Mouse (Mus musculus) small intestine, adult 2 months (tissue): ENCODE data around the gene Noc2l. TPM values are rescaled to one million over a fixed set of nuclear protein-coding genes. Genes with fewer than 3 reads are reported as not detected.

ENCODE experiments used
- H3K27ac ChIP-seq: fragments of 200-500 bp; 2 replicates; pipeline ENCODE4 v1.5.1; 2012; ENCODE audit warnings: low read depth, low read length, control low read depth, inconsistent platforms; ENCODE audit not compliant: insufficient read depth
- H3K27me3 ChIP-seq: fragments of 200-500 bp; 2 replicates; pipeline ENCODE4 v1.6.1; 2012; ENCODE audit warnings: mild to moderate bottlenecking, moderate library complexity, low read length, inconsistent platforms; ENCODE audit not compliant: control insufficient read depth, insufficient read depth
- H3K36me3 ChIP-seq: fragments of 200-500 bp; 2 replicates; pipeline ENCODE4 v1.6.1; 2012; ENCODE audit warnings: mild to moderate bottlenecking, low read length, control low read depth, inconsistent platforms; ENCODE audit not compliant: control insufficient read depth, insufficient read depth
- H3K4me1 ChIP-seq: fragments of 200-500 bp; 2 replicates; pipeline ENCODE4 v1.6.1; 2012; ENCODE audit warnings: low read length, inconsistent platforms, mixed read lengths; ENCODE audit not compliant: control insufficient read depth, insufficient read depth, insufficient read length
- H3K4me3 ChIP-seq: fragments of 200-500 bp; 2 replicates; pipeline ENCODE4 v1.5.1; 2012; ENCODE audit warnings: low read depth, mild to moderate bottlenecking, control low read depth, inconsistent platforms, low read length, moderate library complexity
- CTCF ChIP-seq: fragments of 200-500 bp; IDR thresholded peaks from 2 replicates; pipeline ENCODE4 v1.5.1; 2012; ENCODE audit warnings: low read depth, mild to moderate bottlenecking, control low read depth, inconsistent platforms, low read length, moderate library complexity, mixed read lengths; ENCODE audit not compliant: insufficient replicate concordance, insufficient read length; ENCODE audit errors: extremely low read depth
- POLR2A ChIP-seq: fragments of 200-500 bp; IDR thresholded peaks from 2 replicates; pipeline ENCODE4 v1.6.1; 2012; ENCODE audit warnings: low read depth, mild to moderate bottlenecking, control low read depth, inconsistent platforms, low read length, moderate library complexity
- WGBS: fragments of 180-500 bp; shearing (Covaris S2); methylation state at CpG from one replicate; pipeline ENCODE4 v1.1.7; 2018; 5-methylcytosine and 5-hydroxymethylcytosine counted together
- polyA plus RNA-seq: library from polyadenylated mRNA; depleted of rRNA; stranded (reverse); fragments of >200 nt; gene quantifications from 2 replicates; pipeline ENCODE4 v1.2.3, GENCODE M21; 2012

The Noc2l gene
- polyA plus RNA-seq, 1 experiment, result 37.0 TPM

- H3K4me3 ChIP-seq, result peak within 1 kb of the TSS; percentile 71
- TF ChIP-seq CTCF, result no peak
- TF ChIP-seq POLR2A, result no peak
- under 1% methylated on average over 38 of the region's 48 CpGs for WGBS
Observed at GRCm38 (mm10) chr4:156234701-156235213, 1.1 kb upstream of the Noc2l start, which contains the start of gene Plekhn1. Gene Plekhn1, minus strand, starts transcription at chr4:156234857.

DNA sequence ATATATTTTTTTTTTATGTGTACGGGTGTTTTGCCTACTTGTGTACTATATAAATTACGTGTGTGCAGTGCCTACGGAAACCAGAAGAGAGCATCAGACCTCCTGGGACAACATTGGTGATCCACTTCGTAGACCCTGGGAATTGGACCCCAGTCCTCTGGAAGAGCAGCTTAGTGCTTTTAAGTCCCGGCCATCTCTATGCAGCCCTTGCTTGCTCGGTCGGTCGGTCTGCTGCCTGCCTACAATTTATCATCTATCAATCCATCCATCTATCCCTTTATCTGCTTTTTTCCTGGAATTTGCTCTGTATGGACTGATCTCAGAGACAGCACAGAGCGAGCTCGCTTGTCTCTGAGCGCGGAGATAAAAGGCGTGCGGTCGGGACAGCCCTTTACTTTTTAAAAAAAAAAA, 445 bp upstream of the Noc2l start:
- WGBS, result under 1% methylated on average over 15 of the region's 15 CpGs
- Histone ChIP-seq H3K4me3 (peak overlapping the region; percentile 71), H3K4me1 (peaks cover 3% of the 10 kb centered on the region), H3K27ac (peak overlapping the region; percentile 50), H3K36me3 (peaks cover 19% of the 10 kb centered on the region), H3K27me3 (no peaks in the 10 kb centered on the region)
- TF ChIP-seq CTCF, result no peak
- TF ChIP-seq POLR2A, result no peak

More at GRCm38 (mm10) chr4:156234701-156235213, 1.1 kb upstream of the Noc2l start, which contains the start of gene Plekhn1:
- H3K4me1 ChIP-seq, result peaks cover 3% of the 10 kb centered on the region
- H3K27ac ChIP-seq, result peak within 1 kb of the TSS; percentile 50
- H3K27me3 ChIP-seq, result no peaks in the 10 kb centered on the region
- peaks cover 16% of the 10 kb centered on the region for H3K36me3 ChIP-seq

GRCm38 (mm10) chr4:156236651-156237447, 1.0 kb downstream of the Noc2l start:
- WGBS, result 21% methylated on average over 55 of the region's 60 CpGs
- peaks cover 26% of the 10 kb centered on the region for H3K36me3 ChIP-seq
- H3K27ac ChIP-seq, result no peak overlapping the region
- H3K4me1 ChIP-seq, result peaks cover 3% of the 10 kb centered on the region
- H3K27me3 ChIP-seq, result no peaks in the 10 kb centered on the region
- H3K4me3 ChIP-seq, result peak overlapping the region; percentile 71
- no peak for TF ChIP-seq CTCF
- TF ChIP-seq POLR2A, result no peak

DNA sequence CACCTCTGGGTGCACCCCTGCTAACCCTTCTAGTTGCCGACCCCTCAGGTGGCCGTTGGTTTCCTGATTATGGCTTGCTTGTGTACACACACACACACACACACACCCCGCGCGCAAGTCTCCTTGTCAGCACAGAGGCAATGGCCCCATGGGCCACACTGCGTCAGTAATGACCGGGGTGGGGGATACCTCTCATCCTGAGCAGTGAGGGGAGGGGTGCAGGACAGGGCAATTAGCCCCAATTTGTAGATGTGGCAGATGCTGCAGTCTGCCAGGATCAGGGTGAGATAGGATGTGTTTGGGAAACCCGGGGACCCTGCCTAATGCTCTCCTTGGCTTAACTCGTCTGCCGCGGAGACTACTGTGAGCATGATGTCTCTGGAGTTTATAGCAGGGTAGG, 13.8 kb downstream of the Noc2l start:
- Histone ChIP-seq H3K27ac (no peak overlapping the region), H3K4me1 (peaks cover 4% of the 10 kb centered on the region), H3K4me3 (no peak overlapping the region), H3K27me3 (peaks cover 8% of the 10 kb centered on the region), H3K36me3 (peaks cover 25% of the 10 kb centered on the region)
- 47% methylated on average over 11 of the region's 11 CpGs for WGBS
- no peak for TF ChIP-seq POLR2A
- no peak for TF ChIP-seq CTCF

GRCm38 (mm10) chr4:156251081-156251480, 15.3 kb downstream of the Noc2l start:
- peaks cover 12% of the 10 kb centered on the region for H3K36me3 ChIP-seq
- WGBS, result 71% methylated on average over 8 of the region's 8 CpGs

DNA sequence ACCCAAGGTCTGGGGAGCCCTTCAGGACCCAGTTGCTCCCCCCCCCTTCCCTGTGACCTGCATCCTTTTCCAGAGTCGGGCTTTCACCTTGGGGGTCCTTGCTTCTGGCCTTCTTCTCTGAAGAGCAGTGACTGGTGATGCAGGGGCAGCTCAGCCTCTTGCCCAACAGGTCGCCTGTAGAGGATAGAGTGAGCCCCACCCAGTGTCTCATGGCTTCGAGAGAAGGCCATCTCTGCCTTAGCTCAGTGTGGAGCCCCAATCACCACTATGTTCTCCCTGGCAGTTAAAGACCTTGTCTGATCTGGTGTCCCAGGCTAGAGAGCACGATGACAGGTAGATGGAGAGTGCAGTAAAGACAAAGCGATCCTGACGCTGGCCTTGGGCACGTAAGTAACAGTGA, 16.3 kb downstream of the Noc2l start:
- no peak overlapping the region for H3K27ac ChIP-seq

More at GRCm38 (mm10) chr4:156251081-156251480, 15.3 kb downstream of the Noc2l start:
- Histone ChIP-seq H3K27ac (no peak overlapping the region), H3K27me3 (peaks cover 18% of the 10 kb centered on the region), H3K4me1 (peaks cover 5% of the 10 kb centered on the region), H3K4me3 (no peak overlapping the region)
- TF ChIP-seq POLR2A (no peak), CTCF (no peak)

DNA sequence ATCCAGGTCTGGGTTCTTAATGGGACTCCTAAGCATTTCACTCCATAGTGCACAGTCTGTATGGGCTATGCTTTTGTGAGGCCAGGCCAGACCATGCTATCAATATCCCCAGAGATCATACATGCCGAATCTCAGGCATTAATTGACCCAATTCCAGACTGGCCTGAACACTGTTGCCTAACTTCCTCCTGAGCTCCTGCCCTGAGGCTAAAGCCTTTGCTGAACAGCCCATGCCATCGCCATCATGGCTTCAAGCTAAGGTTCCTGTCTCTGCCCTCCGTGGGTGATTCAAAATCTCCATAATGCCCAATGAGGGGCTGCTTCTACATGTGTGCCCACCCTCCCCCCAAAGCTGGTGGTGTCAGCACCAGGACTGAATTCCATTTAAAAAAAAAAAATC, 16.8 kb downstream of the Noc2l start:
- Histone ChIP-seq H3K4me3 (no peak overlapping the region), H3K4me1 (peaks cover 5% of the 10 kb centered on the region), H3K27me3 (peaks cover 18% of the 10 kb centered on the region), H3K36me3 (peaks cover 3% of the 10 kb centered on the region), H3K27ac (no peak overlapping the region)
- TF ChIP-seq CTCF, result no peak
- TF ChIP-seq POLR2A, result no peak
- WGBS, result 31% methylated on average over 3 of the region's 3 CpGs

More for the DNA sequence above, 16.3 kb downstream of the Noc2l start:
- 34% methylated on average over 7 of the region's 7 CpGs for WGBS
- H3K36me3 ChIP-seq, result peaks cover 6% of the 10 kb centered on the region
- no peak overlapping the region for H3K4me3 ChIP-seq
- TF ChIP-seq POLR2A (no peak), CTCF (no peak)
- H3K4me1 ChIP-seq, result peaks cover 5% of the 10 kb centered on the region
- H3K27me3 ChIP-seq, result peaks cover 18% of the 10 kb centered on the region
